Mouse (Mus musculus) spleen, adult 2 months (tissue): ENCODE data around the gene Itpkc.

ENCODE experiments used
- CTCF ChIP-seq: fragments of 200-500 bp; IDR thresholded peaks from 2 replicates; pipeline ENCODE4 v1.5.1; 2011; ENCODE audit warnings: mild to moderate bottlenecking, inconsistent platforms; ENCODE audit not compliant: insufficient read depth, insufficient read length, insufficient replicate concordance; ENCODE audit errors: extremely low read depth
- POLR2A ChIP-seq: fragments of 200-500 bp; IDR thresholded peaks from 2 replicates; pipeline ENCODE4 v1.6.1; 2011; ENCODE audit warnings: low read depth, low read length, inconsistent platforms

DNA sequence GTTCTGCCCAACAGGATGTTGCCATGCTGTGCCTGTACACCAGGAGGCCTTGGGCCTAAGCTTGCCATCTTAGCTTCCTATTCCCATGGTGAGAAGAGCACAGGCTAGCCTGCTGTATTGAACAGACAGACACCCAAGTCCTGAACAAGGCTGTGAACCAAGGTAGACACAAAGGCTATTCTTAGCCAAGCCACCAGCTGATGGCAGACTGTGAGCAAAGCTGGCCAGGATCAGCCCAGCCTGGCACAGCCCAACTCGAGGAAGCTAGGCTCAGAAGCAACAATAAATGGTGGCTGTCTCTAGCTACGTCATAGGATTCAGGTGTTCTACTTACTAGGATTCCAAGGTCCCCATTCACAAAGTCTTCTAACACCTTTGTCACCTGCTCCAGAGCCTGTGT lies 15.8 kb downstream of the Itpkc start:
- TF ChIP-seq POLR2A (no peak), CTCF (no peak)
